Mouse (Mus musculus): ENCODE measurements around the gene Rsl24d1. TPM values are rescaled to one million over a fixed set of nuclear protein-coding genes. Genes with fewer than 3 reads are reported as not detected.
"Not testable (repeated sequence)": the region's sequence is repeated elsewhere in the genome, so short reads cannot be mapped to it uniquely, and the experiment has no call there.

The Rsl24d1 gene
- total RNA-seq (2021): 10 to 100 TPM; 34.5 to 36.7 TPM
- long read RNA-seq, experiment 1, transcript Rsl24d1-201 (6 exons, 1,543 nt): major isoform, 21 of 23 reads
- long read RNA-seq, experiment 1, partial matches to known transcripts: 2 of 23 reads
- long read RNA-seq, experiment 1, other reads (novel, unspliced or antisense): 0 of 23 reads
- long read RNA-seq, experiment 2, transcript Rsl24d1-201 (6 exons, 1,543 nt): major isoform, 25 of 25 reads
- long read RNA-seq, experiment 2, partial matches to known transcripts: 0 of 25 reads
- long read RNA-seq, experiment 2, other reads (novel, unspliced or antisense): 0 of 25 reads

DNA sequence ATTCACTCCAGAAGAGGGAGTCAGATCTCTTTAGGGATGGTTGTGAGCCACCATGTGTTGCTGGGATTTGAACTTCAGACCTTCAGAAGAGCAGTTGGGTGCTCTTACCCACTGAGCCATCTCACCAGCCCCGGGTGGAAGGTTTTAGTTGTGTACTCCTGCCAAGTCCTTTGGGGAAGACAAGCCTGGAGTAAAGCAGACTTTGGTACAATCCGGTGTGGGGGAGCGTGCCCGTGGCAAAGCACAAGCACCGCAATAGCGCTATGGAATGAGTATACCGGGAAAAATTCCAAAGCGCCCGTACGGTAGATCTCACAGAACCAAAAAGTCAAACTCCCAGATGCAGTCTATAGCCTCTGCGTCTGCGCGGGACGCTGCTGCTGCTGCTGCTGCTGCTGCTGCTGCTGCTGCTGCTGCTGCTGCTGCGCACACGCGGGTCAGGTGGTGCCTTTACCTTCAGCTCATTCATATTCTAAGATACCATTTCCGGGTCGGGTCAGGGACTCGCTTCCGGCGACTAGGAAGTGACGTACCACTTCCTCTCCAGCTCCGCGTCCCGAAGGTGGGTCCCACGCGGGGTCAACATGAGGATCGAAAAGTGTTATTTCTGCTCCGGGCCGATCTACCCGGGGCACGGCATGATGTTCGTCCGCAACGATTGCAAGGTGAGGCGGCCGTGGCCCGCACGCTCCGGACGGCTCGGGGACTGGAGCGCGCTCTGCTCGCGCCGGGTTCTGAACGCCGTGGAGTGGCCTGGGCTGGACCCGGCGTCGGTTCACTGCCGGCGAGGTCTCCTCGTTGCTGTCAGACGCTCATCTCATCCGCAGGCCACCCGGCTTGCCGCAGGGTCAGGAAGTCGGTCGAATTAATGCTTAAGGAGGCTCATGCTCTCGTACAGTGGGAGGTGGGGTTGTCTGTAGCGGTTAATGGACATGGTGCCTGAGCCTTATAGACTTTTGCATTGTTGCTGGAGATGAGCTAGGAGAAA is at the start of gene Rsl24d1:
Rsl24d1 (plus strand) TSS at position 508 of the 988 bp plus-strand sequence.
- peak; percentile 82 for DNase-seq (ENCODE audit: low spot score)

GRCm38 (mm10) chr9:73063621-73064290 is 49.5 kb upstream of the Rsl24d1 start:
- no peak for DNase-seq (ENCODE audit: low spot score)

GRCm38 (mm10) chr9:73067086-73067485 is 46.1 kb upstream of the Rsl24d1 start:
- DNase-seq (ENCODE audit: low spot score): no peak

DNA sequence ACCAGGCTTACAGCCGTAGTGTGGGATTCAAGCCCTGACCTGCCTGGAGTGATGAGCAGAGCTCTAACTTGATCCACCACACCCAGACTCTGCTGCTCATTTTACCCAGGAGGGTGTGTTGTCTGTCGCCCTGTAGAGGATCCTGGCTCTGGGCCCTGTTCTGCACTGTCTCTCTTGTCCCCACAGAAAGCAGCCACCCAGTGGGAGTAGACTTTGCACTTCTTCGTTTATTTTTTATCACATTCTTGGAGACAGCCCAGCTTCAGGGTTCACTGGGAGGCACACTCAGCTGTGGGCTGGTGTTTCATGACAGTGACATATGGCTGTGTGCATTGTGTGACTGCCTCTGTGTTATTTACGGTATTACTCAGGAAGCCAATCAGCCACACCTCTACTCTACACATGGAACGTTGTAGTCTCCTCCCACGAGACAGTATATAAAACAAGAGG is 45.0 kb upstream of the Rsl24d1 start:
- DNase-seq (ENCODE audit: low spot score): no peak

DNA sequence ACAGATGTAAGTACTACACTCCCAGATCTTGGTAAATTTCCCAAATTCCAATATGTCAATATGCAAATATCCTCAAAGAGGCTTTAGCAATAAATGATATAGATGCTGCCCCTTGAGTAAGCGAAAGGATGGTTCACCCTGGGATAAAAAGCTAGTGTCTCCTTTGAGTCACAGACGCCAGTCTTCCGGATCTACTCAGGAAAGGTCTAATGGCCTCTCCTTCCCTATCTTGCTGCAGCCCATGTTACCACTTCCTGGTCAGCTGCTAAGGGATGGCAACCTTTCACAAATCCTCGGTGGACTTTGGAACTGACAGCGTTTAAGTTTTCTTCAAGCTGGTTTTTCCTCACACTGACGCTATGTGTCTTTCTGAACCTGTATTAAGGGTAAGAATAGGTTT is 44.5 kb upstream of the Rsl24d1 start:
- no peak for DNase-seq (ENCODE audit: low spot score)

- DNase-seq (ENCODE audit: low spot score): no peak
These were observed 42.1 kb upstream of the Rsl24d1 start for GRCm38 (mm10) chr9:73070971-73071659.

DNA sequence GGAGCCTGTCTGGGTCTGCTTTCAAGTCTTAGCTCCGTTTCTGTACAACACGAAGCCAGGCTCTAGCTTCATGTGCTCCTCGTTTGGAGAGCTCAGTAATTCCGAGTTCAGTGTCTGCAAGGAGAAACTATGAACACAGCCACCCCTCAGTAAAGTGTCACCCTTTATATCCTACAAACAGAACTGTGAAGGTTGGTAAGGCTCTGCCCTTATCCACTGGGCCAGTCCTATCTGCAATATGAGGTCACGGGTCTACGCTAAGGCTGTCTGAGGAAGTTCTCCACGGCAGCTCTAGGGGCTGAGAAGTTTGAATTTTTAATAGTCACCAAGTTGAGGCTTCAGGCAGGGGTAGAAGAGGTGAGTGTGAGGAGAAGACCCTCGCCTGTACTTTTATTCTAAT is 40.8 kb upstream of the Rsl24d1 start:
- no peak for DNase-seq (ENCODE audit: low spot score)

- DNase-seq (ENCODE audit: low spot score): no peak
These were observed 40.1 kb upstream of the Rsl24d1 start for GRCm38 (mm10) chr9:73073169-73073568.

DNA sequence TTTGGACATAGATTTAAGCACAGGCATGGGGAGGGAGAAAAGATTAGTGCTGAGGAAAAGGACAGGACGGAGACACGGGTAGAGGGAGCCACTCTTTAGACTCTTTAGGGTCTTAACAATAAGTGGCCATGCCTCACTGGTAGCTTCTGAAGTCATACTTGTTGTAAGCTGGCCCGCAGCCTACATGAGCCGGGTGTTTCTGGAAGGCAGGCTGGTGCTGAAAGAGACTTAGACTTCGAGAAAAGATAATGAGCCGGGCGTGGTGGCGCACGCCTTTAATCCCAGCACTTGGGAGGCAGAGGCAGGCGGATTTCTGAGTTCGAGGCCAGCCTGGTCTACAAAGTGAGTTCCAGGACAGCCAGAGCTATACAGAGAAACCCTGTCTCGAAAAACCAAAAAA is 33.9 kb upstream of the Rsl24d1 start:
- DNase-seq (ENCODE audit: low spot score): not testable (repeated sequence)

- DNase-seq (ENCODE audit: low spot score): no peak
These were observed 33.4 kb upstream of the Rsl24d1 start for GRCm38 (mm10) chr9:73079801-73080325.

- DNase-seq (ENCODE audit: low spot score): no peak
These were observed 30.8 kb upstream of the Rsl24d1 start for GRCm38 (mm10) chr9:73082291-73083000.

DNA sequence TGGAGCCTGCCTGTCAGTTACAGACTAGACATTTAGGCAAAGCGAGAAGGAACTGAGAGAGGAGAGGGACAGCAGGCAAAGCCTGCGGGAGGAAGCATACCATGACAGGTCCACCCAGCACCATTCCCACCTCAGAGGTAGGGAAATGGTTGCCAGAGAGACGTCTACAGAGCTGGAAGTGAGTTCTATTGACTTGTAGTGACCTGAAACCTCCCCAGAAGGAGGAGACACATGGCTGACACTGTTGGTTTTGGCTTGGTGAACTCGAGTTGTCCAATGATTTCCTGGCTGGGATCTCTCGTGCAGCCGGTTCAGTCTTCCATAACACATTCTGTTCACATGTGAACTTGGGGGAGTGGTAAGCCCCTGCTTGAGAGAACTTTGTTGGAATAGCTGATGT is 29.3 kb upstream of the Rsl24d1 start:
- no peak for DNase-seq (ENCODE audit: low spot score)

GRCm38 (mm10) chr9:73085845-73086244 is 27.4 kb upstream of the Rsl24d1 start:
- DNase-seq (ENCODE audit: low spot score): no peak

DNA sequence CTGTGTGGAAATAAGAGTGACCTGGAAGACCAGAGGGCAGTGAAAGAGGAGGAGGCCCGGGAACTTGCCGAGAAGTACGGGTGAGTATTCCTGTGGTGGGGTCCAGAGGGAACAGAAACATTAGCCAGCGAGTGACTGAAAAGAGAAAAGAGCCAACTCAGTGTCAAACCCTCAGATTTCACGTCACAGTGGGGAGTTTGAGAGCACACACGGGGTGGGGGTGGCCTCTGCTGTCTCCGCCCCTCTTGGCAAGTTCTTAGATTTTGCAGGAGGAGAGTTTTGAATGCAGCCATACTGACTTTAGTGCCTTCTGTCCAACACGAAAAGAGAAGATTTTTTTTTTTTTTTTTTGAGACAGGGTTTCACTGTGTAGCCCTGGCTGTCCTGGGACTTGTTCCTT is 26.1 kb upstream of the Rsl24d1 start:
- no peak for DNase-seq (ENCODE audit: low spot score)

- DNase-seq (ENCODE audit: low spot score): no peak
These were observed 25.6 kb upstream of the Rsl24d1 start for GRCm38 (mm10) chr9:73087581-73087980.

DNA sequence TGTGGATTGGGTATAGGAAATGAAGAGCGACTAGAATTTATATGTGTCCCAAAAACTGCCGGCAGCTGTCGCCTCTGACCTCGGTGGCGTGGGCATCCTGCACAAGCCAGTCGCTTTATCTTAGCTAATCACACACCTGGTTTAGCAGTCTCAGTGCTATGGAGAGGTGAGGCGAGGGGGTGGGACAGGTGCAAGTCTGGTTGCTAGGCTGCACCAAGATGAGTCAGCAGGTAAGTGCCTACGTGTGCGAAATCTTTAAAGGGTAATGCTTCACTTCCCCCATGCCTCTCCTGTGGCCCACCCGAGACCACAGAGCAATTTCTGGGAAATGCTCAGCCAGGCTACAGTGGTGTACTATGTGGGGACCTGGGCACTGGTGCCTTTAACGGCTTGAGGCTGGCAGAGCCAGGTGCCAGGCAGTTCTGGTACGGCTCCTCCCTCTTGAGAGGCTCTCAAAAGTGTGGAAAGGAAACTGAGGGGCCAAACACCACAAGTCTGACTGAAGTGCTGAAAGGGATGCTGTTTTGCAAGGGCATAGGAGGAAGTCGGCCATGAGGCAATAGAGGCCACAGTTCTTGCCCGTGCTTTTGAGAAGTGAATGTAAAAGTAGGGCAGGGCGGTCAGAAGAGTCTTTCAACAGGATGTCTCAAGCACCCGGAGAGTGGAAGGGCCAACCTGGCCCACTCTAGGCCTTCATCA is 23.9 kb upstream of the Rsl24d1 start:
- no peak for DNase-seq (ENCODE audit: low spot score)

DNA sequence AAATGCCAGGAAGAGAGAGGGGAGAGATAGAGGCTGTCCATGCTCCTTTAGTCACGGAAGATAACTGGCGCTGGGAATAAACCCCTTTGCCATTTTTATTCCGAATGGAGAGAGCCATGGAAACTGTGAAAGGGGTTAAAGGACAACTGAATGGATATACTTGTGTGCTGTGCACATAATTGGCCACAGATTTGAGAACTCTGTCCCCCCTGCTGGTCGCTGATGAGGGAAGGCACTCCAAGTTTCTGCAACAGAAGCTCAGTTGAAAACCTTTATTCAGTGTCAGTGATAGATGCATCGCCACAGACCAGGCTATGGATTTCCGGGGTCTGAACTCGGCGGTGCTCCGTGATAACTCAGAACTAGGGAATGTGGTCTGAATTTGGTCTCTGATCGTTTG is 23.1 kb upstream of the Rsl24d1 start:
- no peak for DNase-seq (ENCODE audit: low spot score)

DNA sequence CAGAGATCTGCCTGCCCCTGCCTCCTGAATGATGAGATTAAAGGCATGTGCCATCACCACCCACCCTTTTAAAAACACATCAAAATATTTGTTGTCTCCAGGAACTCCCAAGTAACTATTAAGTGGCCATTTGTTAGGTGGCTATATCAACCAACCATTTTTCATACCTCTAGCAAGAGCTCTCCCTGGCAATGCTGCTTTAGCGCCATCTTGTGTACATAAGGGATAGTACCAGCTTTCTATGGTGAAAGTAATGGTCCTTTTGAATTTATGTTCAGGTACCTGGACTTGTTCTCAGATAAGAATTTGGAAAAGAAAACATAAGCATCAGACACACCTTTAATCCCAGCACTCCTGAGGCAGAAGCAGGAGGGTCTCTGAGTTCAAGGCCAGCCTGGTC is 21.5 kb upstream of the Rsl24d1 start:
- peak; percentile 34 for DNase-seq (ENCODE audit: low spot score)

DNA sequence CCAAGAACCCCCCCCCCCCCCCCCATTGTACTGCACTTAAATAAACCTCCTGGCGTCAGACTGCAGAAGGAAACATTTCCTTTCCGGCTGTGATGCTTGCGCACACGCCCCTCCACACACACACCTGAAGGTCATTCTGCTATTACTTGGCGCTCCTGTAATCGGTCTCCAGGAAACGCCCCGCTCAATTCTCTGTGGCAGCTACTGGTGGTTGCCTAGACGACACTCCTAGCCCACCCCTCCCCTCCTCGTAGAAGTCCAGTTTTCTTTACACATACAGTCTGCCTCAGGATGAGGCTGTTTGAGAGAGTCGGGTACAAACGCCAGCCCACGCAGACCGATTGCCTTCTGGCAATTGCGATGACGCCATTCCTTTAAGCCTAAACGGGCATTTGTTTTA is 18.6 kb upstream of the Rsl24d1 start:
- no peak for DNase-seq (ENCODE audit: low spot score)

- no peak for DNase-seq (ENCODE audit: low spot score)
These were observed 15.3 kb upstream of the Rsl24d1 start for GRCm38 (mm10) chr9:73097898-73098297.
